Mouse (Mus musculus) testis, adult 2 months (tissue): ENCODE results near the gene Afap1l2. TPM values are rescaled to one million over a fixed set of nuclear protein-coding genes. Genes with fewer than 3 reads are reported as not detected.

Experiments used
- H3K27ac ChIP-seq: fragments of 200-500 bp; 2 replicates; pipeline ENCODE4 v1.5.1; 2012; ENCODE audit warnings: low read depth, low read length; ENCODE audit not compliant: control insufficient read depth, insufficient read depth
- H3K27me3 ChIP-seq: fragments of 200-500 bp; 2 replicates; pipeline ENCODE4 v1.6.1; 2012; ENCODE audit warnings: mild to moderate bottlenecking, low read length, moderate library complexity; ENCODE audit not compliant: control insufficient read depth, insufficient read depth
- H3K36me3 ChIP-seq: fragments of 200-500 bp; 2 replicates; pipeline ENCODE4 v1.6.1; 2012; ENCODE audit warnings: mild to moderate bottlenecking, low read length; ENCODE audit not compliant: control insufficient read depth, insufficient read depth
- H3K4me1 ChIP-seq: fragments of 200-500 bp; 2 replicates; pipeline ENCODE4 v1.6.1; 2012; ENCODE audit warnings: low read length; ENCODE audit not compliant: control insufficient read depth, insufficient read depth
- H3K4me3 ChIP-seq: fragments of 200-500 bp; 2 replicates; pipeline ENCODE4 v1.5.1; 2012; ENCODE audit warnings: low read depth, mild to moderate bottlenecking, low read length, moderate library complexity, mixed read lengths; ENCODE audit not compliant: control insufficient read depth
- CTCF ChIP-seq: fragments of 200-500 bp; IDR thresholded peaks from 2 replicates; pipeline ENCODE4 v1.5.1; 2012; ENCODE audit warnings: low read depth, mild to moderate bottlenecking, inconsistent platforms, low read length, moderate library complexity; ENCODE audit not compliant: control insufficient read depth, insufficient read depth, insufficient replicate concordance
- POLR2A ChIP-seq: fragments of 200-500 bp; IDR thresholded peaks from 2 replicates; pipeline ENCODE4 v1.6.1; 2012; ENCODE audit warnings: low read depth, mild to moderate bottlenecking, inconsistent platforms, low read length, moderate library complexity; ENCODE audit not compliant: control insufficient read depth
- polyA plus RNA-seq: library from polyadenylated mRNA; depleted of rRNA; stranded (reverse); fragments of >200 nt; gene quantifications from 2 replicates; pipeline ENCODE4 v1.2.3, GENCODE M21; 2012

Afap1l2 gene
- polyA plus RNA-seq, 1 experiment: 0.51 TPM

GRCm38 (mm10) chr19:56946727-56947126 lies 61.3 kb downstream of the Afap1l2 start:
- Histone ChIP-seq H3K27ac (no peak overlapping the region), H3K4me1 (no peaks in the 10 kb centered on the region), H3K27me3 (no peaks in the 10 kb centered on the region), H3K4me3 (no peak overlapping the region), H3K36me3 (no peaks in the 10 kb centered on the region)
- no peak for TF ChIP-seq POLR2A
- TF ChIP-seq CTCF: no peak

- Histone ChIP-seq H3K4me3 (no peak overlapping the region), H3K27me3 (no peaks in the 10 kb centered on the region), H3K4me1 (no peaks in the 10 kb centered on the region), H3K36me3 (no peaks in the 10 kb centered on the region), H3K27ac (no peak overlapping the region)
- TF ChIP-seq POLR2A (no peak), CTCF (no peak)
Measured at GRCm38 (mm10) chr19:56946277-56946676, 61.8 kb downstream of the Afap1l2 start.

GRCm38 (mm10) chr19:56945621-56946020 lies 62.4 kb downstream of the Afap1l2 start:
- H3K27me3 ChIP-seq: no peaks in the 10 kb centered on the region
- no peaks in the 10 kb centered on the region for H3K4me1 ChIP-seq
- H3K4me3 ChIP-seq: no peak overlapping the region
- H3K36me3 ChIP-seq: no peaks in the 10 kb centered on the region
- TF ChIP-seq CTCF (no peak), POLR2A (no peak)
- no peak overlapping the region for H3K27ac ChIP-seq

- TF ChIP-seq CTCF (no peak), POLR2A (no peak)
- H3K36me3 ChIP-seq: no peaks in the 10 kb centered on the region
- H3K4me1 ChIP-seq: no peaks in the 10 kb centered on the region
- no peak overlapping the region for H3K4me3 ChIP-seq
- H3K27me3 ChIP-seq: no peaks in the 10 kb centered on the region
- no peak overlapping the region for H3K27ac ChIP-seq
Measured at GRCm38 (mm10) chr19:56944826-56945225, 63.2 kb downstream of the Afap1l2 start.

- no peaks in the 10 kb centered on the region for H3K4me1 ChIP-seq
- TF ChIP-seq POLR2A: no peak
- no peak overlapping the region for H3K27ac ChIP-seq
- H3K27me3 ChIP-seq: no peaks in the 10 kb centered on the region
- no peaks in the 10 kb centered on the region for H3K36me3 ChIP-seq
- no peak overlapping the region for H3K4me3 ChIP-seq
Measured at GRCm38 (mm10) chr19:56944211-56944610, 63.8 kb downstream of the Afap1l2 start.

- Histone ChIP-seq H3K4me3 (no peak overlapping the region), H3K4me1 (no peaks in the 10 kb centered on the region), H3K27ac (no peak overlapping the region), H3K36me3 (no peaks in the 10 kb centered on the region), H3K27me3 (no peaks in the 10 kb centered on the region)
- TF ChIP-seq POLR2A: no peak
- TF ChIP-seq CTCF: no peak
Measured at GRCm38 (mm10) chr19:56942216-56942615, 65.8 kb downstream of the Afap1l2 start.

- Histone ChIP-seq H3K27ac (no peak overlapping the region), H3K4me3 (no peak overlapping the region)
- TF ChIP-seq CTCF: no peak
- no peak for TF ChIP-seq POLR2A
Measured at GRCm38 (mm10) chr19:56940507-56940906, 67.5 kb downstream of the Afap1l2 start.

GRCm38 (mm10) chr19:56939826-56940225 lies 68.2 kb downstream of the Afap1l2 start:
- no peak for TF ChIP-seq POLR2A
- TF ChIP-seq CTCF: no peak
- H3K27me3 ChIP-seq: no peaks in the 10 kb centered on the region
- H3K27ac ChIP-seq: no peak overlapping the region

More at GRCm38 (mm10) chr19:56940507-56940906, 67.5 kb downstream of the Afap1l2 start:
- Histone ChIP-seq H3K36me3 (no peaks in the 10 kb centered on the region), H3K27me3 (no peaks in the 10 kb centered on the region), H3K4me1 (no peaks in the 10 kb centered on the region)

GRCm38 (mm10) chr19:56937911-56938310 lies 70.1 kb downstream of the Afap1l2 start:
- Histone ChIP-seq H3K4me3 (no peak overlapping the region), H3K36me3 (no peaks in the 10 kb centered on the region), H3K27me3 (no peaks in the 10 kb centered on the region), H3K27ac (no peak overlapping the region), H3K4me1 (no peaks in the 10 kb centered on the region)
- TF ChIP-seq POLR2A: no peak
- TF ChIP-seq CTCF: no peak

More at GRCm38 (mm10) chr19:56939826-56940225, 68.2 kb downstream of the Afap1l2 start:
- H3K4me1 ChIP-seq: no peaks in the 10 kb centered on the region
- no peaks in the 10 kb centered on the region for H3K36me3 ChIP-seq
- no peak overlapping the region for H3K4me3 ChIP-seq
